Mouse (Mus musculus) cerebellum, adult 8-10 months (tissue): ENCODE measurements around the gene Tnfsfm13.
"Not testable (repeated sequence)": the region's sequence is repeated elsewhere in the genome, so short reads cannot be mapped to it uniquely, and the experiment has no call there.

Source experiments
- DNase-seq: peaks from one replicate; pipeline ENCODE4 v3.0.0; 2022

Gene Tnfsfm13

DNA sequence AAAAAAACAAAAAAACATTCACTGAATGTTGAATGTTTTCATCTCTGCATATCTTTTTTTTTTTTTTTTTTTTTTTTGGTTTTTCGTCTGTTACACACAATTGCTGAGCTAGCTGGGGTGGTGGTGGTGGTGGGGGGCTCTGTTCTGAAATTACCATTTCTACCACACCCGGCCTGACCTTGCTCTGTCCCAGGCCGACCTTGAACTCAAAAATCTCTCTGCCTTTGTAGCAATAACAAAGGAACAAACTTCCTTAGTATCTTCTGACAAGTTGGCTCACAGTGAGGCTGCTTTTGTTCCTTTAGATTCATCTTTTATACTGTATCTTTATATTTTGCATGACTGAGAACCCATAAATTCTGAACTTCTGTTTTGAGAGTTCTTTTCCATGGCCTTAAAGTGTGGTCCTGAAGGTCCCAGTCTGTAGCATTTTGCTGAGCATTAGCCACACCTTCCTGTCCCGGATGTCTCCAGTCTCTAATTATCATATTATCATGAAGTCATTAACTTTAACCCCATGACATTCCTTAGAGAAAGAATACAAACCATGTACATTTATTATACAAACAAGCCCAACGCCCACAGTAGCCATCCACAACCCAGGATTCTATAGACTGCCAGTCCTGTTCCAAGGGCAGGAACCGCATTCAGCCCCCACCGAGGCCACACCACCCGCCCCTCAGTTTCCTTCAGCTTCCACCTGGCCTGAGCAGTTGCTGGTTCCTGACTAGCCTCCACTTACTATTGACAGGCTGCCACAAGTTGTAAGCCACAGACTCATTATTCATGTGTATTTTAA, 8.1 kb upstream of the Tnfsfm13 start:
- no peak for DNase-seq

DNA sequence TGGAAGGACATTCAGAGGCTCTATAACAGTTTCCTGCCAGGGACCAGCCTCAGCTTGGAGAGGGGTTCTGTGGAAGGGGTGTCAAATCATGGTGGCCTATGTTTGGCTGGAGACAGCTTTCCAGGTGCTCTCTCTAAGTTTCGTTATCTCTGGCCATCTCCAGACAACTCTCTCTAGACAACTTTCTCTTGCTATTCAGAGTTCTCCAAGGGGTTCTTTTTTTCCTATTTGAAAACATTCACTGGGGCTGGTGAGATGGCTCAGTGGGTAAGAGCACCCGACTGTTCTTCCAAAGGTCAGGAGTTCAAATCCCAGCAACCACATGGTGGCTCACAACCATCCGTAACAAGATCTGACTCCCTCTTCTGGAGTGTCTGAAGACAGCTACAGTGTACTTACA, 7.5 kb upstream of the Tnfsfm13 start:
- not testable (repeated sequence) for DNase-seq

GRCm38 (mm10) chr11:69702886-69703285, 7.0 kb upstream of the Tnfsfm13 start:
- not testable (repeated sequence) for DNase-seq

DNA sequence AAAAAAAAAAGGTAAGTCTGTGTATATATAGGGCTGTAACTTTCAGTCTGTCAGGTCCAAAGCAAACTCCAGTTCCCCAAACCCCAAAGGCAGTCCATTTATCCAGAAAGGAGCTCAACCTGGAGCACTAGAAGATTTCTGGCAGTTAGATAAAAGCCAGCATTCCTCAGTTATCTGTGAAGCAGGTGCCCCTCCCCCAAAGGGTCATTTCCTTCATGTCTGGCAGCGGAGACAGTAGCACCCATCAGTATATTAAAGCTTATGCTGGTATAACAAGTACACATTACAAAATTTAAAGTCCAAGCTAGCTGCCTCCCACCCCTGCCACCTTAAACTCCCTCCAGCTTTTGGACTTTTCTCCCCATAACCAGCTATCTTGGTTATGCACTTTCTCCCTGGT, 3.7 kb upstream of the Tnfsfm13 start:
- DNase-seq, result no peak

GRCm38 (mm10) chr11:69698574-69698973, 2.7 kb upstream of the Tnfsfm13 start:
- peak; percentile 10 for DNase-seq

DNA sequence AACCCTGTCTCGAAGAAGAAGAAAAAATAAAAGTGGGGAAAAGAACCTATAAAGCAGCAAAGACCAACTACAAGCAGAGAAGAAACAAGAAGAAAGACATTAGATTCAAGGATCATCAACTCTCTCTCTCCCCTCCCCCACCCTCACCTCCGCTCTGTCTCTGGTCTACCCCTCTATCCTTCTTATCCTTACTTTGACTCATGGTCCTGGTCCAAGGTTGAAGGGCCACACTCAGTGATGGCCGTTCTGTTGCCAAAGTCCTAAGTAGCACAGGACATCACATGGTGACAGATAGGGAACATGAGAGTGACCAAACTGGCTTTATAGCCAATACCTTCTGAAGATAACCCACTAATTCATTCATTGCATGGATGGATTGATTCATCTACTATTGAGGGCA, 1.5 kb upstream of the Tnfsfm13 start:
- DNase-seq, result no peak

GRCm38 (mm10) chr11:69695046-69695360, 895 bp downstream of the Tnfsfm13 start:
- DNase-seq, result no peak

GRCm38 (mm10) chr11:69693421-69693965, 2.4 kb downstream of the Tnfsfm13 start:
- no peak for DNase-seq

GRCm38 (mm10) chr11:69692863-69693262, 3.0 kb downstream of the Tnfsfm13 start:
- no peak for DNase-seq

DNA sequence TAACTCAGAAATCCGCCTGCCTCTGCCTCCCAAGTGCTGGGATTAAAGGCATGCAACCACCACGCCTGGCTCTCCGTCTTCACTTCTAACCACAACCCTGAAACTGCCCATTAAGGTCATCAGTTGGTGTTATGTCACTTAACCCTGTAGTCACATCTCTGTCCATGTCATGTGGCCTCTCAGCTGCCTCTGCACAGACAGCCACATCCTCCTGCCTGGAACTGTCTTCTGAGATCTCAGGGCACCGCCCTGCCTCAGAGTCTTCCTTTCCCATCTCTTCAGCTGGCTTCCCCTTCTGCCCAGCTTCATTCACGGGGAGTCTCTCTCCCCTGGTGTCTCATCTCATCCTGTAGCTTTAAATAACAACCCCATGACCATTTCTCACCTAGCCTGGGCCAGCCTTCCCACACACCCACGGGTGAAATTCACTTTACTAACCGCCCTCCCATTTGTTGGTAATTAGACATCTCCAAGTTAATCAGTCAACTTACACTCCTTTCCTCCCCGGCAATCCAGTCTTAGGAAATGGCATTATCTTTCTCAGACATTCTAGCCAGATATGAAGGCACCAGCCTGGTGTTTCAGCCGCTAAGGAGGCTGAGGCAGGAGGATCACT, 3.6 kb downstream of the Tnfsfm13 start:
- no peak for DNase-seq

DNA sequence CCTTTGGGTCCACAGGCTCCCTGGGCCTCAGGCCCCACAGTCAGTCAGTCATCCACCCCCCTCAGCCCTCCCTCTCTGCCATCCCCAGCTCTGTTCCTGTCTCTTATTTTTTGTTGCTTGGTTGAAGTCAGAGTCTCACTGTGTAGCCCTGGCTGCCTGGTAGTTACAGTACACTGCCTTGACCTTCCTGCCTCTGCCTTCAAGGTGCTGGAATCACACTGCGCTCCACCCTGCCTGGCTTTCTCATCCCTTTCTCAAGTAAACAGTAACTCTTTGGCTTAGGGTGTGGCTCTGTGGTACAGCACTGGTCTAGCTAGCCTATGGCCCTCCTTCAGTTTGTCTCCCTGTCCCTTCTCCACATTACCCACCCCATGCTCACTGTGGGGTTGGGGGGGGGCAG, 6.0 kb downstream of the Tnfsfm13 start:
- DNase-seq, result no peak

- no peak for DNase-seq
Measured at GRCm38 (mm10) chr11:69687061-69687460, 8.8 kb downstream of the Tnfsfm13 start.

DNA sequence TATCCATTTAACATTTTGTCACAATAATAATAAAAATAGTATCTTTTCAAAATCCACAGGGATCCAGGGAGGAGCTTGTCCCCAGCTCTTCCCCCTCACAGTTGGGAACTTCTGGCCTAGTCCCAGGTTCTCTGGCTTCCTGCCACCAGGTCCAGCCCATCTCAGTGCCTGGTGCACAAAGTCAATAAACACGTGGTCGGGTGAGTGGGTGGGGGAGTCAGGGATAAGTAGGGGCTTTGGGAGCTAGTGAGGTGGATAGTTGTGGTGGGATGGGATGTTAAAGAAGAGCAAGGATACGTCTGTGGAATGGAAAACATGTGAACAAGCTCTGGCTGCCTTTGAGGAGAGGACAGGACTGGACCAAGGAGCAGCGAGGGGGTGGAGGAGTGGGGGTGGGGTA, 9.5 kb downstream of the Tnfsfm13 start:
- peak; percentile 77 for DNase-seq

DNA sequence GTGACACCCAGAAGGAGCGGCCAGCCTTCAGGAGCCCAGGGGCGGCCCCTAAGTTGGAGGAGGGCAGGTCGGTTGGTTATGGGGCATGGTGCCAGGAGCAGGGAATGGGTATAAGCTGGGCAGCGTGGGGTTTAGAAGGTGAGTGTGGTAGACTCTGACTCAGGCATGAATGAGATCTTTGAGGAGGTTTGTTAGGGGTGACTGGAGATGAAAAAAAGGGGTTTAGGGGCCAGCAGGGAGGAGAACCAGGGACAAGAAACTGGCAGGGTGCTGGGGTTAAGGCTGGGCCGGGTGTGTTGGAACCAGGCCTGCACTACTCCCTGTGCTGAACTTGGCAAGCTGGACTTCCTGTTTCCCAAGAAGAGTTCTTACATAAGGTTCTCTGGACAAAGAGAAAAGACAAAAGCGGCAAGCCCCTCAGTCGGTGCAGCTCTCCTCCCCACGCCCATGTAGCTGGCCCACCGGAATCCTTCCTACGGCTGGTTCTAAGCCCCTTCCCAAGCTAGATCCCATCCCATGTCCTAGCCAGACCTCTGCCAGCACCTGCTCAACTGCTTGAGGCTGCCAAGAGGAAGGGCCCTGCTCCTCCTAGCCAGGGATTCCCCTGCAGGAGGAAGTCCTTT, 10.3 kb downstream of the Tnfsfm13 start, which contains the start of gene Tnfsf13:
Gene Tnfsf13, minus strand, starts transcription at position 259 of the 623 bp plus-strand sequence.
- DNase-seq, result peak; percentile 85

DNA sequence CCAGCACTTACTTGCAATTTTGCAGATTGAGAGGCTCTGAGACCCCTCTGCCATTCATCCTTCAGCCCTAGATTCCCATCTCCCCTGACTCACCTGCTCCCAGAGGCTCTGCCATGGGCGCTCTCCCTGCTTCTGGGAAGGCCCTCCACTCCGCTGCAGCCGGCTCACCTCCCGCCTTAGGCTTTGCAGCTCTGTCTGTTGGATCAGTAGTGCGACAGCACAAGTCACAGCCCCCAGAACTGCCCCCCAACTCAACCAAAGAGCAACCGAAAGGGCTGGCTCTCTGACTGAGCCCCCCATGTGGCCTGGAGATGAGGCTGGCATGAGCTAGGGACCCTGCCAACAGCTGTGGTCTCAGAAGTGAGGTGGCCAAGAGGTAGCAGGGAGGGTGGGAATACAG, 11.0 kb downstream of the Tnfsfm13 start:
- no peak for DNase-seq

DNA sequence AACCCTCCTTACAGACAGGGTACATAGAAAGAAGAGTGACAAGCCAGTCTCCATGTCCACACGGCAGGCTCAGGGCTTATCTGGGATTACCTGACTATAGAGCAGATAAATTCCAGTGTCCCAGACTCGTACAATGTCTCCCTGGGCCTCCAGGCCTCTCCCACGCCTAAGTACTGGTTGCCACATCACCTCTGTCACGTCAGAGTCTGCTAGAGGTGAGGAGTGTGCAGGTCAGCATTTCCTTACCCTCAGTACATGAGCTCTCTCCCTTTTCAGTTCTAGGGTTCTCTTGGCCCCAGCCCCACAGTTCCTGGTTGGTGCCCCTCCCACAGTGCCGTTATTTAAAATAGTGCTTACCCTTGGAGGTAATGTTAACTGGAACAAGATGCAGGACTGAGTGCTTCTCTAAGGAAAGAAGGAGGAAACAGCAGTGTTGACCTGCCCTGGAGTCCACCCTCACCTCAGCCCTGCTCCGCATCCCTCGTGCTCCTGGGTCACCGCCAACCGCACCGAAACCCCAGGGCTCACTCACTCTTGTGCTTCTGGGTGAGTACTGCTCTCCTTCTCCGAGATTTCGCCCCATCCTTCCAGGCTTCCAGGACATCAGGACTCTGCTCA, 11.7 kb downstream of the Tnfsfm13 start:
- no peak for DNase-seq

DNA sequence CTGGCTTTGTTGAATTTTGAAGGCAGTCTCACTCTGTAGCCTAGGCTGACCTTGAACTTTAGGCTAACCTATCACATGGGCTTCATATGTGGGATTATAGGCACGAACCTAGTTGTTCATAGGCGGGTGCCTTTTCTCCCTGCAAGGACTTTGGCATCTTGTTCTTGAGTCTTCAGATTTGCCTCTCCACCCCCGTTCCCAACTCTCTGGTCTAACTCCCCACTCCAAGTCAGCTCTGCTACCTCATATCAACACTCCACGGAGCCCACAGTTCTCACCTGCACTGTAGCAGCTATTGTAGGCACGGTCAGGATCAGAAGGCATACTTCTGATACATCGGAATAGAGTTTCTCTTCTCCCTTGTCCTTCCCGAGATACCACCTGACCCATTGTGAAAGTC, 12.3 kb downstream of the Tnfsfm13 start:
- no peak for DNase-seq

DNA sequence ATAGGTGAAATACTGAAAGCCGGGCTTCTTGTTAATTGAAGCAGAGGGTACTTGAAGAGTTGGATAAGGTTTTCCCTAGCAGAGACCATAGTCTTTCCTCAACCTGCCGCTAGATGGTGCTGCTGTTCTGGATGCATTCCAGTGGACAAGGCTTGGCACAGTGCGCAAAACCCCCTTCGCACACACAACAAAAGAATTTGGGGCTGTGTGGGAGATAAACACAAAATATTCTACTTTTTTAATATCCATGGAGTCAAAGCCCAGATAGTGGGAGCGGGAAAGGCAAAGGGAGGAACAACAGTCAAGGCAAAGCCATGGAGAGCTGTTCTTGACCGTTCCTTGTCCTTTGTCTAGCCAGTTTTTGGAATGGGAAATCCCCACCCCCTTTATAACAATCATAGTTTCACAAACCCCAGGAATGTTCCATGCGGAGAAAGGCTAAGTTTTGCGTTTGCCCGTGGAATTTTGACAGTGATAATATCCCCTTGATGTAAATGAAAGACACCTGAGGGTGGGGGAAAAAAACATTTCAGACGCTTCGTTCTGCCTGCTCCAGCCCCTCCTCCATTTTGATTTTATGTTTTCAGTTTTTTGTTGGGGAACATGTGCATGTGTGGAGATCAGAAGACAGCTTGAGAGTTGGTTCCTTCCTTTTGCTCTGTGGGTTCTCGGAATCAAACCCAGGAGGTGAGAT, 12.9 kb downstream of the Tnfsfm13 start:
- peak; percentile 92 for DNase-seq

DNA sequence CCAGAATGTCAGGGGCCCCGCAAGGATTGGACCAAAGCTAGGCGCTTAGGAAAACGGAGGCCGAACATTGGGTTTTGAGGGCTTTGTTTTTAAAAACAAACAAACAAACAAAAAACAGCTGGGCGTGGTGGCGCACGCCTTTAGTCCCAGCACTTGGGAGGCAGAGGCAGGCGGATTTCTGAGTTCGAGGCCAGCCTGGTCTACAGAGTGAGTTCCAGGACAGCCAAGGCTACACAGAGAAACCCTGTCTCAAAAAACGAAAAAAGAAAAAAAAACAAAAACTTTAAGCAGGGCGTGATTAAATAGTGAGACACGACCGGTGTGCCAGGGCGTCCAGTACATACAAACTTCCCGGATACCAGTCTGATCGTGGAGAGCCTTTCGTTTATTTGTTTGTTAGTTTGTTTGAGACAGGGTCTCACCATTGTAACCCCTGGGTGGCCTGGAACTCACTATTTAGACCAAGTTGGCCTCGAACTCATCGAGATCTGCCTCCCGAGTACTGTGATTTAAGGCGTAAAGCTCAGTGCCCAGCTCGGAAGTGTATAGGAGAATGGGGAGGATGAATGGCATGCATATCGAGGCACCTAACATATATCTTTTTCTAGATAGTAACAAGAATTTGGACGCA, 13.6 kb downstream of the Tnfsfm13 start:
- DNase-seq, result peak; percentile 43

DNA sequence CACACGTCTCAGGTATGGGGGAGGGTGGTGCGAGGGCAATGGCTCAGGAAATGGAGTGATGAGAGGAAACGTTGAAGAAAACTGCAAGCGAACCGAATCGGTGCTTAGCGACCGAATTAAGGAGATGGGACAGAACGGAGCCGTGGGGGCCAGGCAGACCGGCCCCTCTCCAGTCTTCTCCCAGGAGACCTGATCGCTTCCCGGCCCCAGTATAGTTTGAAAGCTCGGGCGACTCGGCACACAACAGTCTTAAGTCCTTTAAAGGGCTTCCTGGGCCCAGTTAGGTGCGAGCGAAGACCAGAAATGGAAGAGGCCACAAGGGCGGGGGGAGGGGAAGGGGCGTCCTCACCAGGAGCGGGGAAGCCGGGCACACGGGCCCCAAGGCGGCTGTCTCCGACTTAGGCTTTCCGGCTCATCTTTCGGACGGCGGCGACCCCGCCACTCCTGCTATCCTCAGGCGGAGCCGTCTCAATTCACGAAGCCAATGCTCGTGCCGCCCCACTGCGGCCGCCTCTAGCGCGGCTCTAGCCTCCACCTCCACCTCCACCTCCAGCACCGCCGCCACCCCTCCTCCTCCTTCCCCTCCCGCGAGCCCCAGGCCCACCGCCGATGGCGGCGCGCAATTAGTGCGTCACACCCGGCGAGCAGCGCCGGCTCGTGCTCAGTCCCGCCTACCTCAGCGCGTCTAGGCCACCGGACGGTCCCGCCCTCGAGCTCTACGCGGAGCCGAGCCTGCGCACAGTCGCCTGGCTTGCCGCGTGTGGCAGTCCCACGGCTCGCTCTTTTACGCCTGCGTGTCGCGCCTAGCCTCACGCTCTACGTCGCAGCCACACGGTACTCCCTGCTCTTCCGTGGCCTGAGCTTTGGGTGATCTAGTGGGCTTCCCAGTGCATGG, 14.3 kb downstream of the Tnfsfm13 start, which contains the start of gene Senp3:
Gene Senp3, minus strand, starts transcription at position 771 of the 895 bp plus-strand sequence.
- peak; percentile 93 for DNase-seq
